Mouse (Mus musculus) C2C12 (cell line): ENCODE results near the gene Gm30083. TPM values are rescaled to one million over a fixed set of nuclear protein-coding genes. Genes with fewer than 3 reads are reported as not detected.

ENCODE experiments used
- H3K27me3 ChIP-seq: one replicate; pipeline ENCODE4 v1.6.1; 2011; ENCODE audit not compliant: control insufficient read depth, insufficient read depth, insufficient read length
- H3K36me3 ChIP-seq: one replicate; pipeline ENCODE4 v1.6.1; 2011; ENCODE audit not compliant: control insufficient read depth, insufficient read depth
- H3K4me3 ChIP-seq: one replicate; pipeline ENCODE4 v1.5.1; 2011; ENCODE audit warnings: mild to moderate bottlenecking, control low read depth; ENCODE audit not compliant: poor library complexity, insufficient read depth, severe bottlenecking
- H3K79me2 ChIP-seq: one replicate; pipeline ENCODE4 v1.6.1; 2011; ENCODE audit not compliant: control insufficient read depth, insufficient read depth
- H3K79me3 ChIP-seq: one replicate; pipeline ENCODE4 v1.6.1; 2011; ENCODE audit warnings: low read depth, control low read depth
- H3ac ChIP-seq: one replicate; pipeline ENCODE3; 2011; ENCODE audit warnings: low read depth; ENCODE audit not compliant: control insufficient read depth, insufficient read length
- CEBPB ChIP-seq: IDR thresholded peaks from one replicate; pipeline ENCODE4 v1.6.1; 2011; ENCODE audit warnings: low read depth, mild to moderate bottlenecking, control low read depth, moderate library complexity
- CTCF ChIP-seq: IDR thresholded peaks from one replicate; pipeline ENCODE4 v1.5.1; 2011; ENCODE audit not compliant: control insufficient read depth, insufficient read depth, insufficient read length
- FOSL1 ChIP-seq: IDR thresholded peaks from one replicate; pipeline ENCODE4 v1.8.0; 2011; ENCODE audit warnings: mild to moderate bottlenecking, low read length; ENCODE audit not compliant: poor library complexity, insufficient read depth, severe bottlenecking
- MAX ChIP-seq: IDR thresholded peaks from one replicate; pipeline ENCODE4 v1.6.1; 2011; ENCODE audit warnings: mild to moderate bottlenecking, control low read depth
- MYOD1 ChIP-seq: IDR thresholded peaks from one replicate; pipeline ENCODE4 v1.6.1; 2011; ENCODE audit warnings: low read depth; ENCODE audit not compliant: control insufficient read depth, insufficient read length
- MYOG ChIP-seq: IDR thresholded peaks from one replicate; pipeline ENCODE4 v1.6.1; 2011; ENCODE audit not compliant: control insufficient read depth, insufficient read length; ENCODE audit errors: extremely low read depth
- USF1 ChIP-seq: IDR thresholded peaks from one replicate; pipeline ENCODE4 v1.6.1; 2011; ENCODE audit warnings: low read depth, mild to moderate bottlenecking, control low read depth, moderate library complexity
- long read RNA-seq, 2 experiments: library from polyadenylated mRNA; unstranded; transcript quantifications; one replicate each; pipeline ENCODE4 v2.0.0; 2019 to 2020
- polyA plus RNA-seq: library from polyadenylated mRNA; unstranded; fragments of >200 nt; fragmentation: generic; extraction: Trizol; gene quantifications from one replicate; pipeline ENCODE4 v1.2.1, GENCODE M21; 2012; ENCODE audit warnings: missing spikeins

The Gm30083 gene
- polyA plus RNA-seq = not detected
- long read RNA-seq, experiment 1 = 0 reads
- long read RNA-seq, experiment 2 = 0 reads

GRCm38 (mm10) chr14:34015063-34015462, at the start of gene Gm30083:
Gene Gm30083 (minus strand): TSS chr14:34015182.
- no peaks in the 10 kb centered on the region for H3K27me3 ChIP-seq
- H3ac ChIP-seq = no peak within 1 kb of the TSS
- H3K4me3 ChIP-seq = no peak within 1 kb of the TSS
- no peak for TF ChIP-seq FOSL1
- no peak for TF ChIP-seq USF1
- TF ChIP-seq CEBPB = no peak
- no peak for TF ChIP-seq MYOD1
- TF ChIP-seq MAX = no peak
- TF ChIP-seq CTCF = no peak
- H3K79me3 ChIP-seq = no peaks in the 10 kb centered on the region
- no peaks in the 10 kb centered on the region for H3K36me3 ChIP-seq
- H3K79me2 ChIP-seq = no peaks in the 10 kb centered on the region

GRCm38 (mm10) chr14:34052516-34052915, 37.5 kb upstream of the Gm30083 start, which contains the start of gene Antxrl:
Gene Antxrl (plus strand): TSS chr14:34052707.
- no peaks in the 10 kb centered on the region for H3K27me3 ChIP-seq
- no peak within 1 kb of the TSS for H3K4me3 ChIP-seq
- H3K36me3 ChIP-seq = no peaks in the 10 kb centered on the region
- no peak for TF ChIP-seq CEBPB
- TF ChIP-seq MYOD1 = no peak
- no peak for TF ChIP-seq FOSL1
- no peak for TF ChIP-seq CTCF
- TF ChIP-seq MAX = no peak
- TF ChIP-seq USF1 = no peak
- no peak for TF ChIP-seq MYOG
- H3K79me3 ChIP-seq = no peaks in the 10 kb centered on the region
- no peak within 1 kb of the TSS for H3ac ChIP-seq
- no peaks in the 10 kb centered on the region for H3K79me2 ChIP-seq

GRCm38 (mm10) chr14:34050101-34050779, 35.3 kb upstream of the Gm30083 start:
- Histone ChIP-seq H3K79me2 (no peaks in the 10 kb centered on the region), H3K27me3 (no peaks in the 10 kb centered on the region), H3K4me3 (no peak overlapping the region), H3ac (no peak overlapping the region), H3K79me3 (no peaks in the 10 kb centered on the region), H3K36me3 (no peaks in the 10 kb centered on the region)
- TF ChIP-seq CTCF (no peak), MYOG (no peak), USF1 (no peak), CEBPB (no peak), FOSL1 (no peak), MYOD1 (no peak), MAX (no peak)

- Histone ChIP-seq H3K27me3 (no peaks in the 10 kb centered on the region), H3ac (no peak overlapping the region), H3K4me3 (no peak overlapping the region), H3K79me3 (no peaks in the 10 kb centered on the region), H3K79me2 (no peaks in the 10 kb centered on the region), H3K36me3 (no peaks in the 10 kb centered on the region)
- TF ChIP-seq MYOD1 (no peak), CTCF (no peak), MAX (no peak), FOSL1 (no peak), CEBPB (no peak), MYOG (no peak), USF1 (no peak)
Observed at GRCm38 (mm10) chr14:34043341-34043740, 28.4 kb upstream of the Gm30083 start.

- Histone ChIP-seq H3K36me3 (no peaks in the 10 kb centered on the region), H3K79me2 (no peaks in the 10 kb centered on the region), H3ac (no peak overlapping the region), H3K27me3 (no peaks in the 10 kb centered on the region), H3K4me3 (no peak overlapping the region), H3K79me3 (no peaks in the 10 kb centered on the region)
- TF ChIP-seq FOSL1 = no peak
- TF ChIP-seq MYOG = no peak
- TF ChIP-seq CTCF = no peak
- TF ChIP-seq MYOD1 = no peak
- TF ChIP-seq USF1 = no peak
- no peak for TF ChIP-seq CEBPB
- TF ChIP-seq MAX = no peak
Observed at GRCm38 (mm10) chr14:34041241-34041640, 26.3 kb upstream of the Gm30083 start.

- no peaks in the 10 kb centered on the region for H3K36me3 ChIP-seq
- no peaks in the 10 kb centered on the region for H3K27me3 ChIP-seq
- TF ChIP-seq USF1 (no peak), MYOG (no peak), MYOD1 (no peak), CTCF (no peak), MAX (no peak)
- H3K4me3 ChIP-seq = no peak overlapping the region
- H3K79me2 ChIP-seq = no peaks in the 10 kb centered on the region
- H3K79me3 ChIP-seq = no peaks in the 10 kb centered on the region
- no peak overlapping the region for H3ac ChIP-seq
Observed at GRCm38 (mm10) chr14:34033841-34034610, 19.0 kb upstream of the Gm30083 start.
